Mouse (Mus musculus): Measurements from ENCODE around the gene Ap2s1.

GRCm38 (mm10) chr7:16755362-16756017, 17.3 kb downstream of the Ap2s1 start:
- TF ChIP-seq CTCF (IDR thresholded peaks at IDR 0.05; ENCODE audit: control insufficient read depth, insufficient read depth, insufficient replicate concordance, low read depth, low read length) (no peak), POLR2A (IDR thresholded peaks at IDR 0.05; ENCODE audit: control insufficient read depth, low read depth, low read length) (no peak)

All from testis, adult 2 months (tissue).